Mouse (Mus musculus): Measurements from ENCODE around the gene Mpzl3.

GRCm38 (mm10) chr9:45090811-45091210 lies 35.8 kb downstream of the Mpzl3 start:
- TF ChIP-seq CTCF (IDR thresholded peaks at IDR 0.05; ENCODE audit: extremely low read depth, insufficient read depth, low read length) (no peak), POLR2A (IDR thresholded peaks at IDR 0.05; ENCODE audit: extremely low read depth, insufficient read depth, low read length) (no peak)

Data from cortical plate, adult 2 months (tissue).